Mouse (Mus musculus) c-Kit-negative CD71-positive TER-119-positive erythroid progenitor cells, embryonic 14.5 days (primary cell): ENCODE results near the gene Ccnjl.

Source experiments
- DNase-seq: peaks from one replicate; pipeline ENCODE4 v3.0.0-alpha.2; 2013; ENCODE audit warnings: low read depth, low spot score

The Ccnjl gene

GRCm38 (mm10) chr11:43568263-43568662 is 39.7 kb downstream of the Ccnjl start:
- DNase-seq: no peak

GRCm38 (mm10) chr11:43569188-43569587 is 40.6 kb downstream of the Ccnjl start:
- no peak for DNase-seq

GRCm38 (mm10) chr11:43569595-43569994 is 41.0 kb downstream of the Ccnjl start:
- no peak for DNase-seq

GRCm38 (mm10) chr11:43575061-43575375 is 46.4 kb downstream of the Ccnjl start:
- DNase-seq: no peak

- DNase-seq: no peak
Observed at GRCm38 (mm10) chr11:43575376-43576151, 47.0 kb downstream of the Ccnjl start.

GRCm38 (mm10) chr11:43577713-43578478 is 49.3 kb downstream of the Ccnjl start:
- no peak for DNase-seq

GRCm38 (mm10) chr11:43585211-43586005 is 56.8 kb downstream of the Ccnjl start:
- DNase-seq: no peak

GRCm38 (mm10) chr11:43586324-43587090 is 57.9 kb downstream of the Ccnjl start, which contains the start of gene 4933415A04Rik:
Gene 4933415A04Rik, plus strand, starts transcription at chr11:43587040.
- DNase-seq: no peak

GRCm38 (mm10) chr11:43589530-43590072 is 61.0 kb downstream of the Ccnjl start:
- no peak for DNase-seq

- DNase-seq: no peak
Observed at GRCm38 (mm10) chr11:43601440-43601839, 72.9 kb downstream of the Ccnjl start, which contains the start of gene Fabp6. Gene Fabp6, minus strand, starts transcription at chr11:43601540.

- no peak for DNase-seq
Observed at GRCm38 (mm10) chr11:43604207-43604606, 75.6 kb downstream of the Ccnjl start.

- no peak for DNase-seq
Observed at GRCm38 (mm10) chr11:43604891-43605290, 76.3 kb downstream of the Ccnjl start.

- DNase-seq: no peak
Observed at GRCm38 (mm10) chr11:43605859-43606258, 77.3 kb downstream of the Ccnjl start.

GRCm38 (mm10) chr11:43608440-43608839 is 79.9 kb downstream of the Ccnjl start:
- no peak for DNase-seq

GRCm38 (mm10) chr11:43610006-43610661 is 81.5 kb downstream of the Ccnjl start:
- no peak for DNase-seq

- DNase-seq: no peak
Observed at GRCm38 (mm10) chr11:43610662-43611033, 82.1 kb downstream of the Ccnjl start.

- DNase-seq: peak; percentile 49
Observed at GRCm38 (mm10) chr11:43612834-43613488, 84.4 kb downstream of the Ccnjl start.

GRCm38 (mm10) chr11:43617924-43618323 is 89.3 kb downstream of the Ccnjl start:
- no peak for DNase-seq

GRCm38 (mm10) chr11:43618403-43618802 is 89.8 kb downstream of the Ccnjl start:
- DNase-seq: no peak

GRCm38 (mm10) chr11:43621769-43622168 is 93.2 kb downstream of the Ccnjl start:
- no peak for DNase-seq
